Mouse (Mus musculus) retina, adult 2 months (tissue): ENCODE measurements around the gene Il6st.
A peak's percentile ranks its signal among the peaks of the same experiment; 100 is the strongest.

ENCODE experiments used
- DNase-seq: peaks from one replicate; pipeline ENCODE4 v3.0.0-alpha.2; 2012; ENCODE audit warnings: low read depth, low spot score

Gene Il6st

DNA sequence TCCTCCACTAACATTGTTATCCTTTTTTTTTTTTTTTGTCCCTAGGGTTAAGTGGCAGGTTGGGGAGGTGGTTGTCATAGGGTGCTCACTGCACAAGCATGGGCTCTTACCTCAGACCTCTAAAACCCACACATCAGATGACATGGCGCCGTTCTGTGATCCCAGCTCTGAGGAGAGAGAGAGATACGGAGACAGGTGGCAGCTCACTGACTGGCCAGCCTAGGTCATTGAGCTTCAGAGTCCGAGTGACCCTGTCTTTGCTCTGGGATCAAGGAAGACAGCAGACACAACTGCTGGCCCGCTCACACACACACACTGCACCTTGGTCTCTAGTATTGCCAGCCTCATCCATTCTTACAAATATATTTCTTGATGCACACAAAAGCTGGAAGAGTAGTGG, 18.7 kb downstream of the Il6st start:
- no peak for DNase-seq

DNA sequence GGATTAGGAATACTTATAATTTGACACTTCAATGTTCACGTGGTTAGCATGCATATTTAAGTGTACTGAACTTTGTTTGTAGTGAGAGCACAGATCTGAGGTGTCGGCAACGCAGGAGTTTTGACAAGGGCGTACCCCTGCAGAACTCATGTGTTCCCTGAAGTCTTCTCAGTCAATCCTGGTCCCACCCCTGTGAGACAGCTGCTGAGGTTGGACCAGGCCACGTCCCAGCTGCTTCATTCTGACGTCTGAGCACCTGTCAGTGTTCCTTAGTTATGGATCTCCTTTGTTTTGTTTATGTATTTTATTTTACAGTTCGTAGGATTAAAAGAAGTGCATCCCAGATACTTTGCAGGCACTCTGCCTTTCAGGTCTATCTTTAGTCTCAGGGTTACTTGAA, 19.1 kb downstream of the Il6st start:
- no peak for DNase-seq

DNA sequence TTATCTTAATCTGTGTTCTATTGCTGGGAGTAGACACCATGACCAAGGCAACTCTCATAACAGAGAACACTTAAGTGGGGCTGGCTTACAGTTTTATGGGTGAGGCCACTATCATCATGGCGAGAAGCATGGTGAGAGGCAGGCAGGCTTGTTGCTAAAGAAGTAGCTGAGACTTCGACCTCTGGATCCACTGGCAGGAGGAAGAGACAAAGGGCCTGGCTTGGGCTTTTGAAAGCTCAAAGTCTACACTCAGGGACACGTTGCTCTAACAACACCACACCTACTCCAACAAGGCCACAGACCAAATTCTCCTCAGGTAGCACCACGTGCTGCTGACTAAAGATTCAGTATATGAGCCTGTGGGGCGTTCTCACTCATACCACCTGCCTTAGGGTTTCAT, 22.4 kb downstream of the Il6st start:
- DNase-seq: no peak

DNA sequence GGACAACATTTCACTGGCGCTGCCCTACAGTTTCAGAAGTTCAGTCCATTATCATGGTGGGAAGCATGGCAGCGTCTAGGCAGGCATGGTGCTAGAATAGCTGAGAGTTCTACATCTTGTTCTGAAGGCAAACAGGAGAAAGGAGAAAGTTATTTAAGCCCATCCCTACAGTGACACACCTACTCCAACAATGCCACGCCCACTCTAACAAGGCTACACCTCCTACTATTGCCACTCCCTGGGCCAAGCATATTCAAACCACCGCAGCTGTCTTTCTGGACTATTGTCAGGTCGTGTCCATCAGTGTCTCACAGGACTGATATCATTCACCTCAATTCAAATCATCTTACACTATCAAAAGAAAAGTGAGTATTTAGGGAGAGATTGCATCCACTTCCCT, 22.8 kb downstream of the Il6st start:
- DNase-seq: no peak

DNA sequence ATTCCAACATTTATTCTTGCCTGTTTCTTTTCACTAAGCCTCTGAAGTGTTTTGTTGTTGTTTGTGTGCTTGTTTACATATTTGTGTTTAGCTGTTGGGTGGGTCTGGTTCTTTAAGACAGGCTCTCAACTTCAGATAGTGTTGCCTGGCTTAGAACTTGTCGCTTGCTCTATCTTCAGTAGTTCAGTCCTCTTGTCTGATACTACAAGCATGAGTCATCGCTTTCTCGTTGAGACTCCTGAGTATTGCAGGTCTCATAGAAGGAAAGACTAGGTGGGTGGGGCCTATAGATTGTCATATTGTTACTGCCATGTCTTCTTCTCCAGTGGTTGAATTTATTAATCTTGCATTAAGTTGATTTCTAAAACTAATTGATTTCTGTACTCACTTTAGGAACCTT, 26.2 kb downstream of the Il6st start:
- DNase-seq: no peak

DNA sequence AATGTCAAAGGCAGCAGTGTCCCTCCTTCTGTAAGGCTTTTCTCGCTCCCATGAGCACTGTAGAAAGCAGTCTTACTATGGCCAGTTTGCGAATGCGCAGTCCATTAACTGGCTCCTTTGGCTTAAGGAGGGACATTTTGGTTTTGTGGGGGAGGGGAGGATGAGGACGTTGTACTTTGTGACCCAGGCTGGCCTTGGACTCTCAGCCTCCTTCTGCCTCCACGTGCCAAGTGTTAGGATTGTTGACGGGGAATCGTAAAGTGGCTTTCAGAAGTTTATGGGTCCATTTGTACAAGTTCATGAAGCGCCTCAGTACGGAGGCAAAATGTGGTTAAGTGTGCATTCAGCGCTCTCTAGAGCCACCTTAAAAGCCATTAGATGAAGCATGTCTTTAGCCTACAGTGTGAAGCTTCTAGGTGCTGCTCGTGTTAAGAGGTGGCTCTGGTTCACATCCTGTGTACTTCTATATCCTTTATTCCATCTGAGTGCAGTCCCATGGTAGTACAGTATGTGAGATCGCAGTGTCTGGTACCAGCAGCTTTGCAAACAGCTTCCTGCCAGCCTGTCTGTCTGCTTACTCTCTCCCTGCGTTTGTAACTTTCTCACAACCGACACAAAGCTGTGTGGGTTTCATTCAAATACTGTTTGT, 27.9 kb downstream of the Il6st start:
- no peak for DNase-seq

- no peak for DNase-seq
These were observed 28.4 kb downstream of the Il6st start for GRCm38 (mm10) chr13:112492285-112492678.

GRCm38 (mm10) chr13:112494590-112494989, 30.7 kb downstream of the Il6st start:
- no peak for DNase-seq

DNA sequence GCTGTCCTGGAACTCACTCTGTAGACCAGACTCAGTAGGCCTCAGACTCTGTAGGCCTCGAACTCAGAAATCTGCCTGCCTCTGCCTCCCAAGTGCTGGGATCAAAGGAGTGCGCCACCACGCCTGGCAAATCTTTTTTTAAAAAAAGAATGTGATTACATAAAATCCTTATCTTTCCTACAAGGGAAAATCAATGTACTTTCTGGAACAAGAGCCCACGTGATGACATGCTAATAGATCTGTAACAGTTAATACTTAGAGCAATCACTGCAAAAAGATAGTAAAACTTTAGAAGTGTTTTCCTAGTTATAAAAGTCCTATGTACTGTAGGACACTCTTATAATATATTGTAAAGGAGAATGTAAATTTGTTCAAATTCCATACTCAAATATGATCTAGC, 36.2 kb downstream of the Il6st start:
- DNase-seq: no peak

GRCm38 (mm10) chr13:112500466-112500865, 36.6 kb downstream of the Il6st start:
- DNase-seq: no peak

- no peak for DNase-seq
These were observed 40.0 kb downstream of the Il6st start for GRCm38 (mm10) chr13:112503846-112504245.

DNA sequence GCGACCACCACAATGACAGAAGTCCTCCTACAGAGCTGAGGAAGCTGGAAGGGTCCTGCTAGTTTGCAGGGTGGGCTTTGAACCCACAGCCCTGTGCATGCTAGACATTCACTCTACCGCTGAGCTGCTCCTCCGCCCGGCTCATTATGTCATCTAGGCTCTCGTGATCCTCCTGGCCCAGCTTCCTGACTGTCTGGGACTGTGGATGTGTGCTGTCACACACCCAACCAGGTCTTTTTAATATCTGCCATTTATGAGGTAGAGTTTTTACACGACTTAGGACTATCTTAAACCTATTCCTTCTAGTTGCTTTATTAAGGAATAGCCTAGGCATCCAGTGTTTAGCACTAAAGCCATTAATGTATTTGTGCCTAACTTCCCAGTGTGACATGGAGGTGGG, 41.6 kb downstream of the Il6st start:
- DNase-seq: no peak

DNA sequence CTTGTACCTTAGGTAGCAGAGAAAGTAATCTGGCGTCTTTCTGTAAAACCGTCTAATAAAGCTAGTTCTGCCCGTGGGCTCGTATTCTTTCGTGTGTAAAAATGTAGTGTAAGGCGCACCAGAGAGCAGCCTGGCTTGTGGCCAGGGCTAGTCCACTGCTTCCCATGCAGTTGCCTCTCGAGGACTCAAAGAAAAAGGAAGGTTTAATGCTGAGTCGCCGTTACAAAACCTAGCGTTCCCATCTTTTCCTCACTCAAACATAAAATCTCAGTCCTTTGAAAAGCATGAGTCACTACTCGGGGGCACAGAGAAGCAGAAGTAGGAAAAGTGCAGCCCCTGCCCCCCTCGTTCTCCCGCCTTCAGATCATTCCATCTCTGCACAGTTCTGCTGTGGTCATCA, 42.9 kb downstream of the Il6st start:
- no peak for DNase-seq

- DNase-seq: no peak
These were observed 43.8 kb downstream of the Il6st start for GRCm38 (mm10) chr13:112507691-112508090.

DNA sequence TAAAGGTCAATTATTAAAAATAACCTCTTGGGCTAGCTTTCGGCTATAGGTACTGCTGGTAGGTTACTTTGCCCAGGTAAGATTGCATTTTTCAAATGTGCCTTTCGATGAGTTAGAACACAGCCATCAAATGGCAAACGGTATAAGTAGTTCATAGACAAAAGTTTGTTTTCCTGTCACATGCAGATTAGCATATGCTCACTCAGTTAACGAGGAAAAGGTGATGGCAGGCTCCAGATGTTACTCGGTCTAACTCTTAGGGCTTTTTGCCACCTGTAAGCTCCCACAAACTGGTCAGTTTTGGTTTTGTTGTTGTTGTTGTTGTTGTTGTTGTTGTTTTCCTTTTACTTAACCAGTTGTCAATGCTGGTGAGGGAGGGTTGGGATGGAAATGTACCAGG, 44.6 kb downstream of the Il6st start:
- DNase-seq: no peak

- DNase-seq: peak; percentile 34
These were observed 45.6 kb downstream of the Il6st start for GRCm38 (mm10) chr13:112509465-112509864.

DNA sequence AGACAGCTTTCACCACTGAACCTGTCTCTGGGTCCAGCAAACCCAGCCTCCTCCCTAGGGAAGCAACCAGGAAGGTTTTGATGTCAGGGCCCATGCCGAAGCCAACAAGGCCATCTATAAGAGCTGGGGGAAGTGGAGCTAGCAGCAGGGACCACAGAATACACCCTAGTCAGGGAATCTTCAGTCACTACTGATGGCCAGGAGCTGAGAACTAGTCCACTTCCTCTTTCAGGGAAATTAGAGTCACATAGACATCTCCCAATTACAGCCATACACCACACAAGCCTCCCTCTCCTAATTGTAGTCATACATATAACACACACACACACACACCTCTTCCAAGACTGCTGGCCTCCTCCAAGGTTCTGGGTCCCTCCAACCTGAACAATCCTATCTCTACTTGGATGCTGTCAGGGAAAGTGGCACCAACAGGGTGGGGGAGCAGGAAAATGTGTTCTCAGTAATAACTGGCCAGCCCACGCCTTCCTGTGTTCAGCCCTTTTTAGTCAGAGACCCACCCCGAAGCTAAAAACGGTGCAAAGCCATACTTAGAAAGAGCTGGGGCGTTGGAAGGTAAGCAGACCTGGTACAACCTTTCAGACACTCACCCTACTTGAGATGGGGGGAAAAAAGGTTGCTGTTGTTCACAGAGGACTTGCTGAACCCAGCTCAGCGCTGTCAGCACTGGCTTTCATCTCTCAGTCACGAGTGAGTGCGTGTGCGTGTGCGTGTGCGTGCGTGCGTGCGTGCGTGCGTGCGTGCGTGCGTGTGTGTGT, 46.8 kb downstream of the Il6st start:
- DNase-seq: no peak

DNA sequence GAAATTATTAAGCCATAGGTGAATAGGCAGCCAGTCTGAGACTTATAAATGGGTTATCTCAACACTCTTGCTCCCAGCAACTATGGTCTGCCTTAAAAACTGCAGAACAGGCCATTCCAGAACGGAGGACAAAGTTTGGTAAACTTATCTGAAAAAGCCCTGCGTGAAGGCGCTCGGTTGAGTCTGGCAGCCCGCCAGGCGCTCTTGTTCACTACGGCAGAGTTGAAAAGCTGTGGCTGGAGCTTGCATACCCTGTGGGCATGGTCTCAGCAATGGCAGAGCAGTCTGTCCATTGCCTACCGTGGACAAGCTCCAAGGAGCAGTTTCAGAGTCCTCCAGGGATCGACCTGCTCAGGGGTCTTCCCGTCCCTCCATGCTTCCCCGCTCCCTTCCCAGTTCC, 47.4 kb downstream of the Il6st start:
- no peak for DNase-seq

DNA sequence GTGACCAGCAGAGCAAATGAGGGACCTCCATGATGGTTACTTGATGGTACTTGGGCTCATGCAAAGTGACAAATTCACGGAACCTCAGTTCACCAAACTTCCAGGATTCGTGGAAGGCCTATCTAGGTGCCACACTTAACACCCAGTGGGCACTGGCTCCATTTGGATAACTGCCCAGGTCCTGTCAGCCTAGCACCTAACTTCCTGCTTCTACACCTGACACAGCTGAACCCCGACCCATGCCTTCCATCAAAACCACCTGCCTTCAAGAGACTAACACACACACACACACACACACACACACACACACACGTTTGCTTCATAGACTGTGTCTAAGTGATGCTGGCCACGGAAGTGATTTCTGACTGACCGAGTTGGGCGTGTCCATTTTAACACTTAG, 47.9 kb downstream of the Il6st start:
- DNase-seq: no peak

- DNase-seq: no peak
These were observed 49.0 kb downstream of the Il6st start for GRCm38 (mm10) chr13:112512824-112513223.

GRCm38 (mm10) chr13:112514546-112514945, 50.7 kb downstream of the Il6st start:
- no peak for DNase-seq

- no peak for DNase-seq
These were observed 58.4 kb downstream of the Il6st start for GRCm38 (mm10) chr13:112522261-112522660.

- DNase-seq: no peak
These were observed 59.0 kb downstream of the Il6st start for GRCm38 (mm10) chr13:112522896-112523295.
